Mouse (Mus musculus): Measurements from ENCODE around the gene Jak2. TPM values are rescaled to one million over a fixed set of nuclear protein-coding genes. Genes with fewer than 3 reads are reported as not detected.

The Jak2 gene
- polyA plus RNA-seq, 1 experiment from 2014 or later: 17.4 TPM

- Histone ChIP-seq H3K27ac (no peak overlapping the region), H3K4me3 (peak overlapping the region; percentile 23), H3K4me2 (replicated peaks) (peak overlapping the region; percentile 56), H3K9me3 (replicated peaks) (no peaks in the 10 kb centered on the region), H3K9ac (no peak overlapping the region), H3K4me1 (peaks cover 7% of the 10 kb centered on the region; the same call in 1 of the 2 replicates), H3K36me3 (peaks cover 4% of the 10 kb centered on the region; the same call in 1 of the 2 replicates), H3K27me3 (no peaks in the 10 kb centered on the region)
- 6% methylated on average over 20 of the region's 20 CpGs for WGBS
- ATAC-seq (ENCODE audit: low FRiP score): peak; percentile 70
Observed at GRCm38 (mm10) chr19:29354895-29355877, 103.6 kb downstream of the Jak2 start.

GRCm38 (mm10) chr19:29356281-29356680, 104.7 kb downstream of the Jak2 start:
- no peak overlapping the region for H3K27ac ChIP-seq
- H3K9me3 ChIP-seq (replicated peaks): no peaks in the 10 kb centered on the region
- H3K9ac ChIP-seq: no peak overlapping the region
- H3K36me3 ChIP-seq: peaks cover 4% of the 10 kb centered on the region; the same call in 1 of the 2 replicates
- 84% methylated on average over 11 of the region's 11 CpGs for WGBS
- H3K4me1 ChIP-seq: peaks cover 9% of the 10 kb centered on the region
- H3K4me3 ChIP-seq: no peak overlapping the region
- H3K4me2 ChIP-seq (replicated peaks): no peak overlapping the region
- no peaks in the 10 kb centered on the region for H3K27me3 ChIP-seq
- ATAC-seq (ENCODE audit: low FRiP score): no peak

DNA sequence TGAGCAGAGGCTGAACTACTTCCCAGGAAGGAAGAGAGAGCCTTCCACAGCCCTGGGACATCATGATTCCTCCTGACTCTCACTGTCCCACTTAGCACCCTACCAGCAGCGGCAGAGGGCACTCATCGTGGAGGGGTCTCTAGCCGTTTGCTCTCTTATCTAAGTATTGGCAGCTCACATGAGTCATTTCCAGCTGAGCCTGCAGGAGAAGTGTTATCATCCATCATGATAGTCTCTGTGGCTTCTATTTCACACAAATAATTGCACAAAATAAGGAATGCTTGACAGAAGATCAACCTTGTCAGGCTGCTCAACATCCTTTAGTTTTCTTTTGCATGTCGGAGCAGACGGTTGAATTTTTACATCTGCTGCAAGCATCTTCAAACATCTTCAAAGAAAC, 108.6 kb downstream of the Jak2 start:
- WGBS: 80% methylated on average over 5 of the region's 5 CpGs
- no peak overlapping the region for H3K4me2 ChIP-seq (replicated peaks)
- peaks cover 15% of the 10 kb centered on the region for H3K4me1 ChIP-seq
- H3K27me3 ChIP-seq: peaks cover 5% of the 10 kb centered on the region; the same call in 1 of the 2 replicates
- no peak for ATAC-seq (ENCODE audit: low FRiP score)
- H3K9me3 ChIP-seq (replicated peaks): no peaks in the 10 kb centered on the region
- H3K9ac ChIP-seq: no peak overlapping the region
- H3K36me3 ChIP-seq: peaks cover 4% of the 10 kb centered on the region; the same call in 1 of the 2 replicates
- no peak overlapping the region for H3K4me3 ChIP-seq
- no peak overlapping the region for H3K27ac ChIP-seq

DNA sequence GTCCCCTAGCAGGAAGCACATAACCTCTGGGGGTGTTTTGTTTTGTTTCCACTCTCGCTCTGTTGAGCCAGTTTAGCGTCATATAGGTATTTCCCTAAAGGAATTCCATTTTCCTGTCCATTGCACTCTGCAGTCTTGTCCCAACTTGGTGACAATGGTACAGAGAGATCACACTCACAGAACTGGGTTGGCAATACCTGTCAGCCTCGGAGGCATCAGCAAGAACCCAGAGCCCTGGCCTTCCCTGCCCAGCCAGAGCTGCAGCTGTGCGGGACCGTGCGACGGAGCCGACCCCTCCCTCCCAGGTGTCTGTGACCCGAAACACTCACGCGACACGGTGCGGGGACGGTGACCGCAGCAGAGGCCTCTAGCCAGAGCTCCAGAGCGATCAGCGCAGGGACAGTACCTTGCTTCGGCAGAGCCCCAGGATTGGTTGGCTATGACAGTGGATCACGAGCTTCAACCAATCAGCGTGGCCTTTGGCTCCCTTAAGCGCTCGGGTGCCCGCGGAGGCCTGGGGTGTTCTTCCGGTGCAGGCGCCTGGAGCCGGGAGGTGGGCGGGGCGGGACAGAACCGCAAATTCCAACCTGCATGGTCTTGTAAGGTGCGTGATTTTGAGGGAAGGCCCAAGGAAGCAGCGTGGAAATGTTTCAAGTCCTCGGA, 110.0 kb downstream of the Jak2 start:
- H3K36me3 ChIP-seq: peaks cover 4% of the 10 kb centered on the region; the same call in 1 of the 2 replicates
- H3K4me3 ChIP-seq: peak overlapping the region; percentile 69
- H3K27ac ChIP-seq: no peak overlapping the region
- H3K9ac ChIP-seq: peak overlapping the region; percentile 79
- H3K4me2 ChIP-seq (replicated peaks): peak overlapping the region; percentile 75
- peak; percentile 99 for ATAC-seq (ENCODE audit: low FRiP score)
- H3K27me3 ChIP-seq: peaks cover 5% of the 10 kb centered on the region; the same call in 1 of the 2 replicates
- peaks cover 15% of the 10 kb centered on the region for H3K4me1 ChIP-seq
- H3K9me3 ChIP-seq (replicated peaks): no peaks in the 10 kb centered on the region
- WGBS: 3% methylated on average over 33 of the region's 33 CpGs

DNA sequence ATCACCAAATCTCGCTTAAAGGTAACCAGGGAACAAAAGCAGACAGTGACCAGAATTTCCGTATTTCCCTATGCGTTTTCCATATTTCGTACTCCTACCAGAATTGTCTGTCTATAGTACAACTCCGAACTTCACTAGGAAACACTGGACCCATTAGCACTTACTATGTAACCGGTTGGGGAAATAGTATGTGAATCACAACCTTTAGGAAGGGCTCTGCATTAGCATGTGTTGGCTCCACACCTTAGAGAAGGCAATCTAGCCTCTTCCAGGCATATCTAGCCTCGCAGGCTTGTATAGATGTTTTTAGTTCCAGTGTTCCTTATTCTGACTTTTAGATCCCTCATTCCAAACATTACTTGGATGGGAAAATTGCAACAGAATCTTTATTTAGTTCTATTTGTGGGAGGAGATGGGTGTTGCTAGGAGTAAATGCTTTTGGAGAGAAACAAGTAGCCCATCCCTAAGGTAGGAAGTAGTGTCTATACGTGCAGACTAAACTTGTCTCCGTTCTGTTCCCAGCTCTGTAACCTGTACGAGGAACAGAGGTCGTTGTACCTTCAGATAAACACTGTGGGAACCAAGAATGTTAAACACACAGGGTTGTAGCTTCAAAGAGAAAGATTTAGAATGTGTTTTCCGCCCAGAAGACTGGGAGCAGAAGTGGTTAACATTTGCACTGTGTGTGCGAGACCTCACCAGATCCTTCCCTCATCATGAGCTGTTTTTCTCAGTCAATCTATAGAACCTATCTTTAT, 110.7 kb downstream of the Jak2 start:
- H3K4me2 ChIP-seq (replicated peaks): peak overlapping the region; percentile 75
- 49% methylated on average over 13 of the region's 13 CpGs for WGBS
- H3K36me3 ChIP-seq: peaks cover 4% of the 10 kb centered on the region; the same call in 1 of the 2 replicates
- peaks cover 5% of the 10 kb centered on the region for H3K27me3 ChIP-seq
- H3K4me3 ChIP-seq: peak overlapping the region; percentile 69
- peaks cover 18% of the 10 kb centered on the region for H3K4me1 ChIP-seq
- H3K27ac ChIP-seq: no peak overlapping the region
- H3K9me3 ChIP-seq (replicated peaks): no peaks in the 10 kb centered on the region
- peak overlapping the region; percentile 79 for H3K9ac ChIP-seq
- 0 out of 2 replicates have a peak, but pooled peaks have one; percentile 36 for ATAC-seq (ENCODE audit: low FRiP score)

Other genes with a start within 250 kb of the Jak2 start
- gene Ak3, start 203.9 kb upstream of the Jak2 start, polyA plus RNA-seq (2016; fragmentation: Nextera tagmentation; extraction: Ambion mirVana): 69.3 and 75.5 TPM in 2 replicates
- 33.0 and 37.7 TPM in 2 replicates for gene Rcl1, start 150.5 kb upstream of the Jak2 start, polyA plus RNA-seq (2016; fragmentation: Nextera tagmentation; extraction: Ambion mirVana)
- gene Insl6, start 73.5 kb downstream of the Jak2 start, polyA plus RNA-seq (2016; fragmentation: Nextera tagmentation; extraction: Ambion mirVana): 5.3 and 6.8 TPM in 2 replicates
- 1.1 and 1.3 TPM in 2 replicates for gene Rln1, start 82.8 kb downstream of the Jak2 start, polyA plus RNA-seq (2016; fragmentation: Nextera tagmentation; extraction: Ambion mirVana)
- gene Plgrkt, start 115.6 kb downstream of the Jak2 start, polyA plus RNA-seq (2016; fragmentation: Nextera tagmentation; extraction: Ambion mirVana): 79.4 and 88.9 TPM in 2 replicates
- gene Cd274, start 115.6 kb downstream of the Jak2 start, polyA plus RNA-seq (2016; fragmentation: Nextera tagmentation; extraction: Ambion mirVana): 0.44 and 0.50 TPM in 2 replicates
- gene Pdcd1lg2, start 159.1 kb downstream of the Jak2 start, polyA plus RNA-seq (2016; fragmentation: Nextera tagmentation; extraction: Ambion mirVana): not detected in 2 replicates